Mouse (Mus musculus) spleen, postnatal 0 days (tissue): Measurements from ENCODE around the gene Cdcp1. TPM values are rescaled to one million over a fixed set of nuclear protein-coding genes. Genes with fewer than 3 reads are reported as not detected.

ENCODE experiments used
- polyA plus RNA-seq: library from polyadenylated mRNA; unstranded; fragments of >200 nt; fragmentation: Nextera tagmentation; extraction: Ambion mirVana; gene quantifications from 2 replicates; pipeline ENCODE4 v1.2.1, GENCODE M21; 2015

Cdcp1 gene
- polyA plus RNA-seq: 0.08 TPM in 1 of 2 replicates, not detected in the other

DNA sequence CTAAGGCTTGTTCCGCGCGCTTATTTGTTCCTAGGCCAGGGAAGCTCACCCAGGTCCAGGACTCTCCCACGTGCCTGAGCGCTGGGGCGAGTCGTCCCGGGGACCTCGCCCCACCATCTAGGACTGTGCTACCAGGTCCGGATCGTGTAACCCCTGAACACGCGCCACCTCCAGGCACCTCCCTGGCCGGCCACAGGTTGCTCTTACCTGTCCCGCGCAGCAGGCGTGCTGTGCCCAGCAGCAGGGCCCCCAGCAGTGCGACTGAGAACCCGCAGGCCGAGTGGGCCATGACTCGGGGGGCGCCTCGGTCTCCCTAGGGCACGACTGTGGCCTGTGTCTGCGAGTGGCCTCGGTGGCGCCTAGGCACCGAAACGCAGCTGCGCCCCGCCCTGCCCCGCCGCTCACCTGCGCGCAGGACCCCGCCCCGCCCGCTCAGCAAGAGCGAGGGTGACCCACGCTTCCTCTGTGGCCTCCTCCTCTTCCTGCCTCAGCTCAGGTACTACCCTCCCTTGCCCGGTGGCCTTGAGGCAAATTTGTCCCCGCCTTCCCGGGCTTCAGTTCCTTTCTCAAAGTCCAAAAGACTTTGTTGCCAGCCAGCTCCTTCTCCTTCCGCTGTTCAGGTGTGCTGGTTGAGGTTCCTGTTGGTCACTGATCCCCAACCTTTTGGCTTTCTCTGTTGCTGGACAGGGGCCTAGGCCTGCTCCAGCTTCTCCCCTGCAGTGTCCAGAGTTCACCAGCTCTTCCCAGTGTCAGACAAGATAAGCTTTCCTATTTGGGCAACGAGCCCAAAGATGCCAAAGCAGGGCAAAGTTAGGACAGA, at the start of gene Cdcp1:
Gene Cdcp1, minus strand, starts transcription at position 418 of the 820 bp plus-strand sequence.

GRCm38 (mm10) chr9:123260611-123261021, 44.8 kb upstream of the Cdcp1 start, which contains the start of gene Tmem158:
TSS of gene Tmem158 (minus strand) at chr9:123260764.

DNA sequence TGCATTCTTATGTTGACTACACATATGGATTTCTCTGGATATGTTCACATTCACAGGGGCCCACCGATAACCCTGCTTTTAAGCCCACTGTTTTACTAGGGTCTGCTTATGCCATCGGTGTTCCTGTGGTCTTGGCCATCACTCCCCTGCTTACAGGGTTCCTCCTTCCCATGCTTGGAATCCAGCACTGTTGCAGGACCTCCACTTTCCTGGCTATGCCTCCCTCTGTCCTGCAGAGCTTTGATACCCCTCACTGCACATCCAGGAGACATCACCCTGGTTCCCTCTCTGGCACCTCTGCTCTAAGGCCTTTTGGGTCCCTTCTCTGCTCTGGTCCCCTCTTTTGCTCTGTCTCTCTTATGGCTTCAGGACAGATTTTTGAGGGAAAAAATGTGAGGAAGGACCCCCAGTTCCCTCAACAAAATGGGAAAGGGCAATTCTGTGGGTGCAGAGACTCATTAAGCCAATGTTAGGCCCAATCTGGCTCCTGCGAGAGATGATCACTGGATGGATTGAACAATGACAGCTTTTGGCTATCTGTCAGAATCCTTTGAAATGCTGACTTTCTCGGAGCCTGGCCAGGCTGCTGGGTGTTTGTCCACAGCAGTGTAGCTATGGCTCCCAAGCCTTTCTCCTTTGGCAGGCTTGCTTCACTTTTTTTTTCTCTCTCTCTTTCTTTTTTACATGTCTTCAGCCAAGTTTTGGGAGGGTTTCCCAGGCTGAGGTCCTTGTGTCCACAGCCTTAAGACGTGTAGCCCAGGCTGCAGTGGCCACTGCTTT, 65.4 kb downstream of the Cdcp1 start, which contains the start of gene Clec3b:
Gene Clec3b, plus strand, starts transcription at position 706 of the 780 bp plus-strand sequence.

Other genes with a start within 250 kb of the Cdcp1 start
- 10.9 and 12.0 TPM in 2 replicates for gene Tmem42, start 194.7 kb downstream of the Cdcp1 start, polyA plus RNA-seq
- gene Tgm4, start 181.3 kb downstream of the Cdcp1 start, polyA plus RNA-seq: 0.13 and 0.32 TPM in 2 replicates
- 38.8 and 40.5 TPM in 2 replicates for gene Zdhhc3, start 102.8 kb downstream of the Cdcp1 start, polyA plus RNA-seq
- gene Exosc7, start 102.8 kb downstream of the Cdcp1 start, polyA plus RNA-seq: 81.6 and 89.4 TPM in 2 replicates
- gene Clec3b, start 65.1 kb downstream of the Cdcp1 start, polyA plus RNA-seq: 3.2 and 4.6 TPM in 2 replicates
- gene Tmem158, start 44.7 kb upstream of the Cdcp1 start, polyA plus RNA-seq: 3.6 and 3.9 TPM in 2 replicates
- gene Lars2, start 150.9 kb upstream of the Cdcp1 start, polyA plus RNA-seq: 1,520 and 1,659 TPM in 2 replicates